Mouse (Mus musculus) heart, postnatal 0 days (tissue): Measurements from ENCODE around the gene Gdpd2.

Experiments used
- CTCF ChIP-seq: IDR thresholded peaks from 2 replicates; pipeline ENCODE4 v1.5.1; 2016; ENCODE audit warnings: antibody characterized with exemption, control low read depth, low read depth
- EP300 ChIP-seq: IDR thresholded peaks from 2 replicates; pipeline ENCODE4 v1.6.1; 2016; ENCODE audit warnings: antibody characterized with exemption, low read depth

DNA sequence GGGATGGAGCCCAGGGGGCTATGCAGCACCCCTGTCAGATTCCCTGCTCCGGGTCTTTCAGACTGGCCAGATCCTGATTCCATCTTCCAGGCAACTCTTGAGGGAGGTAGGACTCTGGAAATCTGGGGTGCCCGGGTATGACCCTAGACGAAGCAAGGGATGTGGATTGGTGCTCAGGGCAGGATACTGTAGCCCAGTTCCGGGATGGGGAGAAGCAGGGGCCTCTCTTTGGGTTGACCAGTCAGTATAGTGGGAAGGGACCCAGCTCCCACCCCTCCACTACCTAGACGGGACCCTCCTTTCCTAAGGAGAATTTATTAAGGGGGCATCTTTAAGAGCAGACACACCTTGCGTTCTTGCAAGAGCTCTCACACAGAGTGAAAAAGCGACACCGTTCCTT lies 593 bp downstream of the Gdpd2 start:
- TF ChIP-seq CTCF (no peak), EP300 (no peak)
